In genomic region chr5:66503033-66503432, GRCm38 (mm10) we compare ENCODE assay signal across 11 mouse cellular contexts.
"Had no signal": no experiment of that assay in that cellular context is flagged by ENCODE, and none has a peak within 500 bp of the region (broad histone marks: within the 10 kb centered on the region; RNA-seq: fewer than 3 reads in every experiment).

No protein-coding gene starts in this region.

- H3K9me3 ChIP-seq: limb, embryonic 12.5 days; liver, embryonic 15.5 days; midbrain, embryonic 15.5 days; neural tube, embryonic 12.5 days had no signal

- DNase-seq: liver; thymus, adult 18-20 months; thymus, postnatal 14 days had no signal

- H3K9ac ChIP-seq: limb, embryonic 12.5 days; liver, embryonic 15.5 days; midbrain, embryonic 15.5 days; neural tube, embryonic 12.5 days had no signal

- H3K4me2 ChIP-seq: midbrain, embryonic 11.5 days; midbrain, embryonic 15.5 days; neural tube, embryonic 12.5 days had no signal

- H3K4me3 ChIP-seq: layer of hippocampus, adult 2 months; limb, embryonic 12.5 days; liver, embryonic 15.5 days; midbrain, embryonic 15.5 days; neural tube, embryonic 12.5 days had no signal

- H3K27ac ChIP-seq: hindbrain, postnatal 0 days; layer of hippocampus, adult 2 months; neural tube, embryonic 12.5 days; stomach, postnatal 0 days had no signal

- H3K27me3 ChIP-seq: limb, embryonic 12.5 days; liver, embryonic 15.5 days; midbrain, embryonic 15.5 days; neural tube, embryonic 12.5 days had no signal

- H3K36me3 ChIP-seq: limb, embryonic 12.5 days; liver, embryonic 15.5 days; midbrain, embryonic 15.5 days; neural tube, embryonic 12.5 days had no signal
